Mouse (Mus musculus) left cerebral cortex, postnatal 36 days (tissue): ENCODE measurements around the gene Gm21708. TPM values are rescaled to one million over a fixed set of nuclear protein-coding genes. Genes with fewer than 3 reads are reported as not detected.
"Not testable (repeated sequence)": the region's sequence is repeated elsewhere in the genome, so short reads cannot be mapped to it uniquely, and the experiment has no call there.

Experiments
- DNase-seq, 2 experiments: peaks; one replicate each; pipeline ENCODE4 v3.0.0; 2021 to 2022; ENCODE audit warnings: low spot score in 2 of 2, mixed read lengths in 1 of 2
- intact Hi-C: fragments of 180-260 bp; cut with DNase I; formaldehyde crosslinking; loops from one replicate; pipeline ENCODE4 v1.15.1; 2025
- total RNA-seq, 2 experiments: library from RNA; stranded (reverse); gene quantifications; 2 replicates each; pipeline ENCODE4 v1.2.3; 2021

The Gm21708 gene
- not detected for total RNA-seq

DNA sequence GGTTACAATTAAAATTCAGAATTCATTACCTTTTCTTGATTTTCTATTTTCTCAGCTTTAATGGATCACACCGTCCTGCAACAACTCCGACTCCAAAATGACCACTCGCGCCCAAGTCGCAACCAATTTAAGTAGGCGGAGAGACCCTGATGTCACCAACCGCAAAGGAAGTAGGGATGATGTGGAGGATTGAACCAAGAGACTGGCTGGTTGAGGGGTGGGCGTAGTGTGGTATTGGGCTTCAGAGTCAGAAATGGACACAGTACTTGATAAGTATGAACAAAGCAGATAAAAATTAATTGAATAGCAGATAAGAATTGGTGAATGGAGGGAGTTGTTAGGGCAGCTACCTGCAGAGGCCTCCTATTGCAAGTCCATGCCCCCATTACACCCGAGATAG is at the start of gene Gm21708, which contains the start of gene Gm21704:
TSS of gene Gm21708 (minus strand) at position 101 of the 400 bp plus-strand sequence.
TSS of gene Gm21704 (minus strand) at position 101 of the 400 bp plus-strand sequence.
- DNase-seq, intact Hi-C loops: not testable (repeated sequence)

Other genes with a start within 250 kb of the Gm21708 start
- not detected for gene Gm21677, start 103.7 kb downstream of the Gm21708 start, total RNA-seq
- not detected for gene Gm21693, start 64.8 kb downstream of the Gm21708 start, total RNA-seq
- not detected for gene Gm21704, start within 50 bp of the Gm21708 start, total RNA-seq